Mouse (Mus musculus): ENCODE measurements around the gene Exoc6. TPM values are rescaled to one million over a fixed set of nuclear protein-coding genes. Genes with fewer than 3 reads are reported as not detected.

The Exoc6 gene
- polyA plus RNA-seq, 1 experiment from 2014 or later = 7.9 TPM

DNA sequence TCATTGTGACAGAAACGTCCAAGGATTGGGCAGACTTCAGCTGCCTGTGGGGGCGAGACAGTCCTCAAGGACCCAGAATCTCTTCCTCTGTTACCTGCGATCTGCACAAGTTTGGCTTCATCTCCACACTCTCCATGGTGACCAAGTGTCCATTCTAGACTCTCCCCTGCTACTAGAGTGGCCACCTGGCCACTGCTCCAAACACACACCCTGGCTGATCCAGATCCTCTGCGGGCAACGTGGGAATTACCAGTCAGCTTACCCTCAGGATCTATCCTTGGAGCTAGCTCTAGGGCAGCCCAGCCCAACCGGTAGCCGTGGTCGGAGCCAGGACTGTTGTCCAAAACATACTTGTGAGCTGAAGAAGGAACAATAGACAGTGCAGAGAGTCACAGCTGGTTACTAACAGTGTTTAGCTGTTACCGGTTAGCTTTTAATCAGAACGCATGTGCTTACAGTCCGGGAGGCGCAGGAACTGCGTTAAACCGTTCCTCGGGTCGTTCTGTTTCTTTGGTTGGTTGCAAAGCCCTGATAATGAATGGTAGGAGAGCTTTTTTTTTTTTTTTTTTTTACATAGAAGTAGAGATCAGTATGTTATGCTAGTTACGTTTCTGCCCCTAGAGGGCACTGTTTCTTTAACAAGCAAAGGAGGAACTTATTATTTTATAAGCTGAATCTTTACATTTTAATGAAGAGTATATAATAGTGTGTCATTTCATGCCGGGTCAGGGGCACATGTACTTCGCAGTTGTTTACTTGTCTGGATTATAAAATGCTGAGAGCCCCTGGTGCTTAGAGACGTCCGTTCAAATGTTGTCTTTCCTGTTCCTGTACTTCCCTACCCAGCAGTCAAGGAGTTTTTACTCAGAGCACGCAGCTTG is 52.0 kb downstream of the Exoc6 start:
- ATAC-seq (ENCODE audit: insufficient number of reproducible peaks, low FRiP score, low TSS enrichment, low read depth) = no peak
- peak overlapping the region; percentile 27; the same call in 1 of the 2 replicates for H3K4me2 ChIP-seq
- no peaks in the 10 kb centered on the region for H3K27me3 ChIP-seq
- no peak overlapping the region for H3K4me3 ChIP-seq
- H3K36me3 ChIP-seq = no peaks in the 10 kb centered on the region
- H3K9ac ChIP-seq = no peak overlapping the region
- H3K9me3 ChIP-seq = no peaks in the 10 kb centered on the region
- 0 out of 2 replicates have a peak, but pooled peaks cover 3% of the 10 kb centered on the region for H3K4me1 ChIP-seq
- no peak overlapping the region for H3K27ac ChIP-seq
- WGBS = 36% methylated on average over 22 of the region's 22 CpGs

DNA sequence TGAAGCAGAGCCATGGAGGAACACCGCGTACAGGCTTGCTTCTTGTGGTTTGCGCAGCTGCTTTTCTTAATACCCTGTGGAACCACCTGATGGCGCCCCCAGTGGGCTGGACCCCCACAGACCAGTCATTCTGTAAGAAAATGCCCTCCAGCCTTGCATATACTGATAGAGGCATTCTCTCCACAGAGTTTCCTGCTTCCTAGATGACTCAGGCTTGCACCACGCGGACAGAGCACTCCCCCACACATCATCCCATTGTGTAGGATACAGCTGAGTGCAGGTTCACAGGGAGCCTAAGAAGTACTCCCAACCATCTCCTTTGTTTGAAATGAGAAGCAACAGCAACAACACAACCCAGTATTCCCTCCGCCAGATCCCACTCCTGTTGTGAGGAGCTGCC is 59.8 kb downstream of the Exoc6 start:
- WGBS = 80% methylated on average over 7 of the region's 7 CpGs
- ATAC-seq (ENCODE audit: insufficient number of reproducible peaks, low FRiP score, low TSS enrichment, low read depth) = no peak
- H3K36me3 ChIP-seq = no peaks in the 10 kb centered on the region

DNA sequence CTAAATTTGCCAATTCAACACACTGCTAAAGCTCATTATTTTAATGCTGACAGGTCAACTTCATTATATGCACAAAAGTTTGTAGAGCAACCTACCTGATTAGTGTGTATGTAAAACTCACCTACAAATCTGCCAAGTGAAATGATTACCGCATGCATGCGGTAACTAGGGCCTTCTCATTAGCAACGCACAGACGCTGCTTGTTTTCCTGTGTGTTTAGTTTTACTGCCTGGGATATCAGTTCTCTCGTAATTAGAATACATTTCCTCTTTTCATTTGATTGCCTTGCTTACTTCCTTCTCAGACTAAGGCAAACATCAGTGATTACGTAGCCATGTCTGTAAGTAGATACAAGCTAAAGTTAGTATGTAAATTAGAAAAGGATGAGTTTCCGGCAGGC is 62.7 kb downstream of the Exoc6 start:
- Histone ChIP-seq H3K9me3 (no peaks in the 10 kb centered on the region), H3K27ac (no peak overlapping the region), H3K27me3 (no peaks in the 10 kb centered on the region), H3K4me3 (no peak overlapping the region), H3K4me2 (no peak overlapping the region), H3K9ac (no peak overlapping the region), H3K4me1 (no peaks in the 10 kb centered on the region), H3K36me3 (no peaks in the 10 kb centered on the region)
- 38% methylated on average over 7 of the region's 7 CpGs for WGBS
- no peak for ATAC-seq (ENCODE audit: insufficient number of reproducible peaks, low FRiP score, low TSS enrichment, low read depth)

More for the DNA sequence above, 59.8 kb downstream of the Exoc6 start:
- H3K9ac ChIP-seq = no peak overlapping the region
- no peaks in the 10 kb centered on the region for H3K4me1 ChIP-seq
- H3K27me3 ChIP-seq = no peaks in the 10 kb centered on the region
- H3K4me2 ChIP-seq = no peak overlapping the region
- no peak overlapping the region for H3K27ac ChIP-seq
- H3K9me3 ChIP-seq = no peaks in the 10 kb centered on the region
- H3K4me3 ChIP-seq = no peak overlapping the region

DNA sequence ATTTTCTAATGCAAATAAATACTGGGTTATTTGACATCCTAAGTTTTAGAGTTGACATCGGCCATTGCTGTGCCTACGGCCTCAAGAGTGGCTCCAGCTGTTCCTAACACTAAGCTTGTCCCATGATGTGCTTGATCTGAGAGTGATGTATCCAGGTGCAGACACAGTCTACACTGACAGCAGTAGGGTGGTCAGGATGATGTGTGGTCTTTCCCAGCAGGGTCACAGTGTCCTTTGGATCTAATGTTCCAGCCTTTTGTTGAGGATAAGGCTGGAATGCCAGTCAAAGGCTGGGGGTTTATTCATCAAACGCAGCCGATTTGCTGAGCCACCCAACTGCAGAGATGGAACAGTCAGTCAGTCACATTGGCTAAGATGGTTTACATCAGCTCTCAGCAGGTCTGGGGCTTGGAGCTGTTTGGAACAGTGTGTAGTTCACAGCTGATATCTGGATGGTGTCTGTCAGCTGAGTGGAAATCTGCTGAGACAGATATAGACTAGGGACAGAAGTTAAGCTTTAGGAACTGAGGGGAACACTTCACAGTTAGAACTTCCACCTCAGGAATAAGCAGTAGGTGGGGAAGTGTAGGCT is 64.9 kb downstream of the Exoc6 start:
- H3K36me3 ChIP-seq = no peaks in the 10 kb centered on the region
- H3K27me3 ChIP-seq = no peaks in the 10 kb centered on the region
- no peak overlapping the region for H3K9ac ChIP-seq
- H3K27ac ChIP-seq = no peak overlapping the region
- H3K4me2 ChIP-seq = no peak overlapping the region
- H3K9me3 ChIP-seq = no peaks in the 10 kb centered on the region
- H3K4me3 ChIP-seq = no peak overlapping the region
- 92% methylated on average over 4 of the region's 4 CpGs for WGBS
- ATAC-seq (ENCODE audit: insufficient number of reproducible peaks, low FRiP score, low TSS enrichment, low read depth) = no peak
- H3K4me1 ChIP-seq = no peaks in the 10 kb centered on the region

DNA sequence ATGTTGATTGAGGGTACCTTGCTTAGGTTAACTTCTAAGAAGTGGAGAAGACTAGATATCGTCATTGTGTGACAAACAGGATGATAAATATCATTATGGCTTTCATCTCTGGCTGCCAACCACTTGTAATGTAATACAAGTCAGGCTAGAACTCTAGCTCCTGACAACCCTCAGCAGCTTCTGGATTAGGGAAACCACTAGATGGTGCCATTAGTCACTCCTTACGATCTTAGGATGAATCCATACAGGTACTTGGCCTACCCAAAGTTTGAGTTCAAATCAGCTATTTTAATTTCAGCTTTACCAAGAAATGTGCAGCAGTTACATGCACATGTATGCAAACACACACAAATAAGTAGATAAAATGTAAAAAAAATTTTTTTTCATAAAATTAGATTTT is 97.8 kb downstream of the Exoc6 start:
- no peak overlapping the region for H3K27ac ChIP-seq
- ATAC-seq (ENCODE audit: insufficient number of reproducible peaks, low FRiP score, low TSS enrichment, low read depth) = no peak
- no peaks in the 10 kb centered on the region for H3K36me3 ChIP-seq
- H3K9me3 ChIP-seq = no peaks in the 10 kb centered on the region
- H3K4me3 ChIP-seq = no peak overlapping the region
- no peak overlapping the region for H3K9ac ChIP-seq
- no peaks in the 10 kb centered on the region for H3K27me3 ChIP-seq
- no peak overlapping the region for H3K4me2 ChIP-seq
- H3K4me1 ChIP-seq = no peaks in the 10 kb centered on the region
- WGBS = 36% methylated on average over 2 of the region's 2 CpGs

DNA sequence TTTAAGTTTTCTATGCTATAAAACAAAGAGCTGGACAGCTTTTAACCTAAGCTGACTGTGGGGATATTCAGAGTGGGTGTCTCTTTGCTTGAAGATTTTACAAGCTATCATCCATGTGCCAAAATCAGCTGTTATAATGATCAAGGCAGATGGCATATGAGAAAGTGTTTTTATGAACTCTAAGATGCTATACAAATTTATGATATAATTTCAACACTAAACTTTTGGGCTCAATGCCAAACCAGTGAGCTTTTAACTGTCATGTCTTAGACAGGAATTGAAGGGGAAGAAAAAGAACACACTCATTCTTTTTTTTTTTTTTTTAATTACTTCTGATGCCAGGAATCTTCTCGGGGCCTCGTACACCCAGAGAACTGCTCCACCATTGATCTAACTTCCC is 100.3 kb downstream of the Exoc6 start:
- no peak overlapping the region for H3K4me2 ChIP-seq
- H3K4me1 ChIP-seq = no peaks in the 10 kb centered on the region
- 58% methylated on average over 2 of the region's 2 CpGs for WGBS
- no peaks in the 10 kb centered on the region for H3K27me3 ChIP-seq
- no peaks in the 10 kb centered on the region for H3K9me3 ChIP-seq
- H3K4me3 ChIP-seq = no peak overlapping the region
- H3K36me3 ChIP-seq = no peaks in the 10 kb centered on the region
- ATAC-seq (ENCODE audit: insufficient number of reproducible peaks, low FRiP score, low TSS enrichment, low read depth) = no peak
- no peak overlapping the region for H3K27ac ChIP-seq
- no peak overlapping the region for H3K9ac ChIP-seq

DNA sequence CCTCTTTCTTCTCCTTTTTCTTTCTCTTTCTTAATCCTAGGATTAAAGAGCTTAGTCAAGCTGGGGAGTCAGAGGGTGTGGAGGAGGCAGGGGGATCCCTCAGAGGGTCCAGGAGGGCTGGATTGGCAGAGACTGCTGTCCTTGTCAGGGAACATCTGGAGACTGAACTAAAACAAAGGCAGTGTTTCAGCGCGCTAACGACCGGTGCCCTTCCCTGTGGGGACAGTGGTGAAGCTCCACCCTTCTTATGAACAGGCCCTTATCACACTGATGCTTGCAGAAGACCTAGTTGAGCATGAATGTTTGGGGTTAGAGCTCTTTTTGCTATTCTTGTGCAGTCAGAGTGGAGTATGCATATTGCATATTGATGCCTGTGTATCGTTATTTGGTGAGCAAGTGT is 103.8 kb downstream of the Exoc6 start:
- H3K9me3 ChIP-seq = no peaks in the 10 kb centered on the region
- no peak overlapping the region for H3K27ac ChIP-seq
- 50% methylated on average over 5 of the region's 5 CpGs for WGBS

DNA sequence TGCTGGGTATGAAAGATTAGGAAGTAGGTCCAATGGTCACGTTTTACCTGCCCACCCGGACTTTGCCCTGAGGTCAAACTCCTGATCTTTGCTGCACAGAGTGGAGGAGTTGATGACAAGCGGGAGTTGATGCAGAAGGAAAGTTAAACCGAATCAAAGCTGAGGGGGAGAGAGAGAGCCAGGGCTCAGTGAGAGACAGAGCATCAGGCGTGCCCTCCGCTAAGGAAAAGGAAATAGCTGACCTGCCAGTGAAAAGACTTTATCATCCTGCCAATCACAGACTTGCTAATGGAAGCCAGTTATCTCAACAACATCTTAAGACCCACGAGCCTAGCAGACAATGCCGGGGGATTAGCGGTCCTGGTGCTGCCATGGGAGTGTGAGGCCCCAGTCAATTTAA is 106.2 kb downstream of the Exoc6 start:
- WGBS = 25% methylated on average over 9 of the region's 9 CpGs
- no peak for ATAC-seq (ENCODE audit: insufficient number of reproducible peaks, low FRiP score, low TSS enrichment, low read depth)
- Histone ChIP-seq H3K4me2 (no peak overlapping the region), H3K27ac (no peak overlapping the region), H3K4me1 (no peaks in the 10 kb centered on the region), H3K36me3 (no peaks in the 10 kb centered on the region), H3K4me3 (no peak overlapping the region), H3K27me3 (no peaks in the 10 kb centered on the region), H3K9me3 (no peaks in the 10 kb centered on the region), H3K9ac (no peak overlapping the region)

More for the DNA sequence above, 103.8 kb downstream of the Exoc6 start:
- Histone ChIP-seq H3K4me1 (no peaks in the 10 kb centered on the region), H3K27me3 (no peaks in the 10 kb centered on the region), H3K4me3 (no peak overlapping the region), H3K4me2 (no peak overlapping the region), H3K36me3 (no peaks in the 10 kb centered on the region), H3K9ac (no peak overlapping the region)
- no peak for ATAC-seq (ENCODE audit: insufficient number of reproducible peaks, low FRiP score, low TSS enrichment, low read depth)

DNA sequence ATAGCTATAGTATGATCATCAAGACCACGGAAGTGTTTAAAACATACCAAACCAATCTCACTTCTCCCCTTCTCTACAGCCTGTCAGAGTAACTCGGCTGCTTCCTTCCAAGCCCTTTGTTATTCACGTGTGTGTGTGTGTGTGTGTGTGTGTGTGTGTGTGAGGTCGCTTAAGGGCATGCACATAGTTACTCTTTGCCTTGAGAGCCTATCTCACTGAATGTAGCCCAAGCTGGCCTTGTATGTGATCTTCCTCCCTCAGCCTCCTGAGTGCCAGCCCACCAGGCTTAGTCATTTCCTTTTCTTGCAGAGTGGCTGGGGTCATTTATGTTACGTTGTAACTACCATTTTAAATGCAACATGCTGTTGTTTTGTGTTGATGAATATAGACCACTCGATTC is 115.0 kb downstream of the Exoc6 start:
- H3K36me3 ChIP-seq = no peaks in the 10 kb centered on the region
- no peak overlapping the region for H3K9ac ChIP-seq
- H3K9me3 ChIP-seq = no peaks in the 10 kb centered on the region
- no peaks in the 10 kb centered on the region for H3K4me1 ChIP-seq
- no peaks in the 10 kb centered on the region for H3K27me3 ChIP-seq
- no peak overlapping the region for H3K4me3 ChIP-seq
- H3K4me2 ChIP-seq = no peak overlapping the region
- 72% methylated on average over 6 of the region's 6 CpGs for WGBS
- no peak overlapping the region for H3K27ac ChIP-seq
- no peak for ATAC-seq (ENCODE audit: insufficient number of reproducible peaks, low FRiP score, low TSS enrichment, low read depth)

DNA sequence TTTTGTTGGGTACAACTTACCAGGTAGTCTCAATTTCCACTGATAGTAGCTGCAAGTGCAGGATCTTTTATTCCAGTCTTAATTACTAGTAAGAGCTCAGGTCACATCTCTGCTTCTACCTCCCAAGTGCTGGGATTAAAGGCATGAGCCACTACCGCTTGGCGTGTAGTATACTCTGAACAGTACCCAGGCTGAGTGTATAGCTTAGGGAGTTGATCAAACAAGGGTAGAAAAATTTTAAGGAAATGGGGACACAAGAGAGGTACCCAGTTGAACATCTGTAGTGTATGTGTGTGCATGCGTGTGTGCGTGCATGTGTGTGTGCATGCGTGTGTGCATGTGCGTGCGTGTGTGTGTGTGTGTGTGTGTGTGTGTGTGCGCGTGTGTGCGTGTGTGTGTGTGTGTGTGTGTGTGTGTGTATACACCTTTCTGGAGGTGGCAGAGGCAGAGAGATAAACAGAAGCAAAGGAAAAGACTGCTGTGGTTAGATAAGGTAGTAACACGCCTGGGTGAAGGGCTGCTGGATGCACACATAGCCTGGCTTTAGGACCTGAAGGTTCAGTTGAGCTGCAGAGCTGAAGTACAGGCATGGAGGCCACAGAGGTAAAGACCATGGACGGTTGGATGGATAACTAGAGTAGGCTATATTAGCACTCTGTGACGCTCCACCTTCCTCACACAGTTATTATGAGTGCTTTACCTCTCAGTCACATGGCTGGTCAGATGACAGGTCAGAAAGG is 117.8 kb downstream of the Exoc6 start:
- ATAC-seq (ENCODE audit: insufficient number of reproducible peaks, low FRiP score, low TSS enrichment, low read depth) = no peak
- Histone ChIP-seq H3K4me1 (no peaks in the 10 kb centered on the region; the same call in 1 of the 2 replicates), H3K9me3 (no peaks in the 10 kb centered on the region), H3K4me3 (no peak overlapping the region), H3K27ac (no peak overlapping the region), H3K36me3 (no peaks in the 10 kb centered on the region), H3K27me3 (no peaks in the 10 kb centered on the region), H3K4me2 (no peak overlapping the region), H3K9ac (no peak overlapping the region)
- 76% methylated on average over 13 of the region's 13 CpGs for WGBS

DNA sequence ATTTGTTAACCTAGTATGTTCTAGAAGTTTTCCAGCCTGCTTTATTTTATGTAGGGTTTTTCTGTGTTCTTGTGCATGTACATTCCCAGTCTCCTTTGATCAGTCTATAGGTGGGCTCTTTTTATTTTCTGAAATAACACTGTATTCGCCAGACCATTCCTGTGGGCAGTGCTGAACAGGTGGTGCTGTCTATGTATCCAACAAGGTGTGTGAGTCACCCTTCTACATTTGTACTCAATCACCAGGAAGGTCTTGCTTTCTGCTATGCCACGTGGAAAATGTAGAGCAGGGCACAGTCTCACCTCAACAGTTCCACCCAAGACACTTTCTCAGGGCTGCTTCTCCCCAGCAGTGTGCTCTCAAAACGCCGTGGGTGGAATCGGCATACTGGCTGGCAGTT is 118.4 kb downstream of the Exoc6 start:
- Histone ChIP-seq H3K4me2 (no peak overlapping the region), H3K4me3 (no peak overlapping the region), H3K36me3 (no peaks in the 10 kb centered on the region), H3K27me3 (no peaks in the 10 kb centered on the region), H3K4me1 (no peaks in the 10 kb centered on the region; the same call in 1 of the 2 replicates), H3K27ac (no peak overlapping the region), H3K9me3 (no peaks in the 10 kb centered on the region), H3K9ac (no peak overlapping the region)
- no peak for ATAC-seq (ENCODE audit: insufficient number of reproducible peaks, low FRiP score, low TSS enrichment, low read depth)
- 86% methylated on average over 5 of the region's 5 CpGs for WGBS

DNA sequence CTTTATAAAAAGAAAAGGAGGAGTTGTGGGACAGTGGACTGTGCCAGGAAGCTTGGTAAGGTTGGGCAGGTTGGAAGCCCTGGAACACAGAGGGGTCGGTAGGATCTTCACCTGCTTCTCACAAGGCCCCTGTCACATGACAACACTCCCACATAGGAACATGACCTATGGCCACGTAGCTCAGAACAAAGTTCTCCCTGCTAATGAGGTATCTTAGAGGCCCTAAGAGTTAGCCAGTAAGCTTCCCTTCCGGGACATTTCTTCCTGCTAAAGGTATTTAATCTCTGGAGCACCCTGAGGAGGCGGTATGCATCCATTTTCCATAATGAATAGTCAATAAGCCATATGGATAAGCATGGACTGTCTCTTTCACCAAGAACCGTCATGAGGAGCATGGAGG is 119.3 kb downstream of the Exoc6 start:
- ATAC-seq (ENCODE audit: insufficient number of reproducible peaks, low FRiP score, low TSS enrichment, low read depth) = no peak

More for the DNA sequence above, 119.3 kb downstream of the Exoc6 start:
- H3K4me1 ChIP-seq = no peaks in the 10 kb centered on the region; the same call in 1 of the 2 replicates
- no peaks in the 10 kb centered on the region for H3K9me3 ChIP-seq
- H3K27ac ChIP-seq = no peak overlapping the region
- no peak overlapping the region for H3K9ac ChIP-seq
- no peaks in the 10 kb centered on the region for H3K36me3 ChIP-seq
- 85% methylated on average over 5 of the region's 5 CpGs for WGBS
- no peak overlapping the region for H3K4me3 ChIP-seq
- no peaks in the 10 kb centered on the region for H3K27me3 ChIP-seq
- H3K4me2 ChIP-seq = no peak overlapping the region
